Mouse (Mus musculus): ENCODE measurements at regions not wholly inside any gene's neighbourhood (a gene's known extent, or its start where the extent isn't known, plus 50 kb on each side); places are given as distances from the start of the nearest gene placed in this dataset.
A peak's percentile ranks its signal among the peaks of the same experiment; 100 is the strongest.

DNA sequence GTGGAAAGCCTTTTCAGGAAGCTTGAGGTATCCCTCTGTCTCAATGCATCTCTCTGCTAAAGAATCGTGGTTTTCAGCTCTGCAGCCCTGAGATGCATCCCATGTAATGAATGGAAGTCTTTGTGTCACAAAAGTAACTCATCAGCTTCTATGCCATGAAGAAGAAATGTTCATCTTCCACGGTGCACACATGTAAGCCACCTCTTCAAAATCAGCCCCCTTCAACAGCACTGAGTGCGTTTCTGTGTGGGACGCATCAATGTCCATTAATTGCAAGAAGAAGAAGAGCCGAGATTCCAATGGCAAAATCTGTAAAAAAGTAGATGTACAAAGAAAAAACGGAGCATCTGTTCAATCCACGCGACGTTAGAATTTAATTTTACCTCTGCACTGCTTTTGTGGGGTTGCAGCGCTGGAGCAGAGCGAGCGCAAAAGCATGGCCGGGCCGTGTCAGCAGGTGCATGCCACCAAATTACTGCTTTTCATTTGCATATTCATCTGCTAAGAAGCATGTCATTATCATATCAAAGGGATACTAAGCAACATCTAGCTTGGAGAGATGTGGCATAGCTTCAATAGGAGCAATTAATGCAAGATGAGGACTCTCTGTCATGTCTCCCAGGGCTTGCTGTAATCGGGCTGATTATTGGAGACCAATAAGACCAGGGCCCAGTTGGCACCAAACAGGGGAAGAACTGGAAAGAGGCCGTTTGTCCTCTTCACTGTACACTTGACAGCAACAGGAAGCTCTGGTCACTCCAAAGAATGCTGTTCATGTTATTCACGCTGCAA lies 185.0 kb upstream of the Sox2 start:
- DNase-seq: peak in 1 of 2 experiments; percentile 24

DNA sequence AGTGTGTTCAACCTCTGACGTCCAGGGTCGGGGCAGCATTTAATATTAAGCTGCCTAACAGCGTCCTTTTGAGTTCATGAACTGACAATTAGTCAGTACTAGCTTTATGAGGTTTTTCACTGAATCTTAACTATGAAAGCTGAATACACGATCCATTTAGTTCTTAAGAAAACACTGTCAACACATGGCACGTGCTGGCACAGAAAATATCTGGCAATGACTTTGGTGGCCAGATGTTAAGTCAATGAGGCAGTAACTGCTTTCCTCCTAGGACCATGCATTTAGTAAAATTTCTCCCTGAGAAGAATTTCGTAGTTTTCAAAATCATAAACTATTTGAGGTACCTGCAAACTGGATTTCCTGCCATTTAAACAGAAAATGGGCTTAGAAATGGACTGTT lies 191.4 kb upstream of the Sox2 start:
- DNase-seq: no peak

DNA sequence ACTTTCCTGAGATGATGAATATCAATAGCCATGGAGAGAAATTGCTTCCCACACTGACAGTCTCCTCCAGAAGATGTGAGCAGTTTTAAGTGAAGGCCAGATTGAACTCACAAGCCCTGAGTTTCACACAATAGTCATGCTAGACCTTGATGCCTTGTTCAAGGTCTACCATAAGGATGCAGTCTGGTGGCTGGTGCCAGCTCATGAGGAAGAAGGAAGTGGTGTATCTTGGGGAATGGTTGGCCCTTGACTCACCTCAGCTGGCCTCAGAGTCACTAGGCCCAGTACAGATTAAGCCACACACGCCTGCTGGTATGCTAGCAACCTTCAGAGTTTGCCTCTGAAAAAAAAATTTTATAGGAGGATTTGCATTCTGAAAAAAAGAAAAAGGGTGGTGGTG lies 192.4 kb upstream of the Sox2 start:
- no peak for DNase-seq

DNA sequence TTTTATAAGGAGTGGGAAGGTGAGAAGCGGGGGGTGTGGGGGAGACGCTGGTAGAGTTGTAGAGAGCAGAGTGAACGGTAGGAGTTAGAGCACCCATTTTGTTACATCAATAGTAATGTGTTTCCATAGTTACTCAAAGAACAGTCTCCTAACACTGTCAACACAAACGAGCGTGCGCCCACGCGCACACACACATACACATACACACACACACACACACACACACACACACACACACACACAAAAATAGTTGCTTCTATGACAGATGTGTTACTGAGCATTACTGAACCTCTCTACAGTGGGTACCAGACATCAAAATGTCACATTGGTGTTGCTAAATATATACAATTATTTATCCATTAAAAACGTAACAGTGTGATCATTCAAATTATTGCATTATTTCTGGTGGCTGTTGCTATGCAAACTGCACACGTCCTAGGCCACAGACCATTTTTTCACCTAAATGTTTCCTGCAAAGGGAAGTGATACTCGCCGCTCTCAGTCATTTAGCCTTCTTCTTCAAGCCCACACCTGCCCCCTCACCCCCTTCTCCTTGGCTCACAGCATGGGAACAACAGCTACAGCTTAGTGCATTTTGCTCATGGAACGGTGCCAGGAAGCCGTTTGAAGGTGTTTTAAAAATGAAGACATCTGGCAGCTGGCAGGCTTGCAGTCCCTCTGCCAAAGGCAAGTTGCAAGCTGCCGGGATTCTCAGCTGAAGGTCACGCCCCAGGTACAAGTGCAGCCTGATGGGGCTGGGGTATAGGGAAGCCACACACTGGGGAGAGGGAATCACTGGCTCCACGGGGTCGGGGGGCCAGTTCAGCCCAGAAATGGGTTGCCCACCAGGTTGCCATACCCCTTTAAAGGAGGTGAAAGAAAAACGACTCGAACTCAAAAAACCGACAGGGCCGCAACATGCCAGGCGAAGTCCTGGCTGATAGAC lies 193.4 kb upstream of the Sox2 start:
- DNase-seq: no peak

DNA sequence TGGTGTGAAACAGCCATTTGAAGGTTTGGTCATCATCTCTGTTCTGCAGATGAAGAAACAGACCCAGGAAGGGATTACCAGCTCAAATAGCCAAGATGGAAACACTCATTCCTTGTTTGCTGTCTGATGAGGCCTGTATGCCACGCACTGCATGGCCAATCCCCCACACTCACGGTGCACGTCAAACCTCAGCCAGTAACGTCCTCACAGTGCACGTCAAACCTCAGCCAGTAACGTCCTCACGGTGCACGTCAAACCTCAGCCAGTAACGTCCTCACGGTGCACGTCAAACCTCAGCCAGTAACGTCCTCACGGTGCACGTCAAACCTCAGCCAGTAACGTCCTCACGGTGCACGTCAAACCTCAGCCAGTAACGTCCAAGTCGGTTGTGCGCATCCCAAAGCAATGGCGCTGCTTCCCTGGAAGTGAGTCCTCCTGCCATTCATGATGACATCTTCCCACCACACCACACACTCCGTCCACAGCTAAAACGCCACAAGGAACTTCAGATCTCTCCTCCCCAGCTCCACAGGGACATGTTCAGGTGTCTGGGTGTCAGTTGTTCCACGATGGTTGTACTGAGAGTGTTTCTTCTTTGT lies 196.1 kb upstream of the Sox2 start:
- no peak for DNase-seq

DNA sequence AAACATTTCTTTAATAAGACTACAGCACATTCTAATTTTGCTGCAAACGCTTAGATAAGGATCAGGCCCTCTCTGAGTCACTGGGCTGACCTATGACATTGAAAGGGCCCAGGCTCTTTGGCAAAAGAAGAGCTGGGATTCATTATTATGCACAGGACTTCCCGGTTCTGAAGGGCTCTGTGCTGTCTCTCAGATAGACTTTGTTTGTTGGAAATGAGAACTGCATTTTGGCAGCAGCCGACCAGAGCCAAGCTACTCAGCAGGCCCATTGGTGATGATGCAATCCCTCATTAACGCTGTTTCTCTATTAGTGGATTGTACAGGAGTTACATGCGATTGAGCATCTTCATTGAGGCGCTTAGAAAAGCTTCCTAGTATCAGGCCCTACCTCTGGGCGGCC lies 204.9 kb upstream of the Sox2 start:
- no peak for DNase-seq

DNA sequence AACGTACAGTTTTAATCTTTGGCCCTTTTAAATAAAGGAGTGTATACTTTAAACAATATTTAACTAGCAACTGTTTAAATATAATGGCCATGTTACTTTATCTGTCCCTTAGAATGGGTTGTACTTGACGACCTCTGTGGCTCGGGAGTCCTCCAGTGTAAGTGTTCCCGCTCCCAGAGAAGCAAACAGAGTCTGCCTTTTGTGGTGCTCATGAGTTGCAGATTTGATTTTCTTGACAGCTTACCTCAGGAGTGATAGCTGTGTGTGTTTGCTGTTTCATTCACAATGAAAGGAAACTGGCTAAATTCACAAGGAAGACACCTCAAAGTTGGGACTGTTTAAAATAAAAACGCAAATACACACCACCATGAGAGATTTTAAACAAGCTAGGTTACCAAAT lies 205.4 kb upstream of the Sox2 start:
- no peak for DNase-seq

DNA sequence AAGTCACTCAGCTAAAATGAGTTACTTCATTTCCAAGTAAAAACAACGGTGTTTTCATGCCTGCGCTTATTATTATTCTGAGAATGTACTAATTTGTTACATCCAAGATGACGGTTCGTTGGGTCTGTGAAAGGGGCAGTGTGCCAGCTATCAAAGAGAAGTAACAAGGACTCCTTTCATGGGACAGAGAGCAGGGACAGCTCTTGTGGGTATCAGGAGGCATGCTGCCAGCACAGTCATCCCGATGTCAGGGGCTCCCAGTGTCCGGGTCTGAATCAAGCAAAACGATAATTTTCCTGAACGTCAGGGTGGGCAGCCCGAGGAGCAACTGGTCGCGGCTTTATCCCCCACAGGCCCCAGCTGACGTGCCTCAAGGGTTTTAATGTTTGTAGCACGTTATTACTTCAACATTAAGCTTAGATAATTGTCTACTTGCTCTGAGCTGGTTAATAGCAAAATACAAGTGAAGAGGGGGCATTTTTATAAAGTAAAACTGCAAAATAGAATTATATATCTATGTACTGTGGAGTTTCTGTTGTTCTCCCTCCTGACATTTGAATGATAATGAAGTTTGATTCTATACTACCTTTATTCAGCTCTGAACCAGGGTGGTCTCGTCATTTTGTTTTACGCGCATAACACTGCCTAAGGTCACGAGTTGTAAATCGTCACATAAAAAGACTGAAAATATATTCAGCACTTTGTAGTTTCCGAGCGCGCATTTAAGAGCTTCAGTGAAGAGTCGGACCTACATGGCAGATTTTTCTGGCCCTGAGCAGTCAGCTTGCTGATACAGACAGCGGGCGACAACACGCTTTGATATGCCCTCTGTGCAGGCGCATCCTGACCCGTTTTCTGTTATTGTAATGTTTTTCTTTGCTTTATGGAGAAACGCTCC lies 206.2 kb upstream of the Sox2 start:
- peak; percentile 17 to 33 for DNase-seq

DNA sequence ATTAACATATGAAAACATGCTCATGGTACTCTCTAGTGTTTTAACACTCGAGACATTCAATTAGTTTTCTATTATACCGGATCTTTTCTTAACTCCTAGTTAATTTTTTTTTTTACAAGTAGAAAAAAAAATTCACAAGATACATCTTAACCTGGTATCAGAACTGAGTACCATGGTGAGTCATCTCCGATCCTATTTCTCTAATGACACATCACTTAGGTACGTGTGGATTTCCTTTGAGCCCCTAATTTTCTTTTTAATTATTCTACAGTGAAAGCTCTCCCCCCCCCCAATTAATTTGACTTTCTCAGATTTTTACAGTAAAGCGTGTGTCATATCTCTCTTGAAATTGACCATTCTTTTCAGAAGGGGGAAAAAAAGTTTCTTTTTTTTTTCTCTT lies 206.9 kb upstream of the Sox2 start:
- DNase-seq: no peak

DNA sequence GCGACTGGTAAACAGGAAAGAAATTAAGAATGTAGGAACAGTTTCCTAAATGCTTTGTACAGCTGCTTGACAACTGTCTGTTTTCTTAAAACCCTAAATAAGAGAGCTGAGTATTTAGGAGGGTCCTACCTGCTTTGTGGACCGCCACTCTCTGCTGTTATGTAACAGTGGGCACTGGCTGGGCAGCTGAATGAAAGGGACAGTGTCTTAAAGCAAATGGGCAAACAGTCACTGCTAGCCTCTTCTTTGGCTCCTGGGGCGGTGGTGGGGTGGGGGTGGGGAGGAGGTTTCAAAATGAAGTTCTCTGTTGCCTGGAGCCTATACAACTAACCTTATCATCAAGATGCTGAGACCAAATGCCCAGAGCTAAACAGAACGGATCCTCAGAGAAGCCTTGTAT lies 208.4 kb upstream of the Sox2 start:
- no peak for DNase-seq

DNA sequence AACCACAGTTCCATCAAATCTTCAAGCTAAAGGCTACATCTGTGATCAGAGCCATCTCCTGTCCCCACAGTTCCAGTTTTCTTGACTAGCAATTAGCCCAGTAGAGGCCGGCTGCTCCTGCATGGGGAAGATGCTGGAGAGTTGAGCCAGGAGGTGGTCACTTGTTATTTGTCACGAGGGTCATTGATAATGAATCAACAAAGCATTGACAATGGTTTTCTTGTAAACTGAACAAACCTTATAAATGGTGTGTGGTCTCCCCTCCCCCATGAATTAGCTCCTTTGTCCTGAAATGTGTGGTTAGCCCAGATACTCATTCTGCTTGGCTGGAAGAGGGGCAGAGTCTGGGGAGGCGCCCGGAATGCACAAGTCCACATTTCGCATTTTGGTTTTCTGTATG lies 208.9 kb upstream of the Sox2 start:
- no peak for DNase-seq

DNA sequence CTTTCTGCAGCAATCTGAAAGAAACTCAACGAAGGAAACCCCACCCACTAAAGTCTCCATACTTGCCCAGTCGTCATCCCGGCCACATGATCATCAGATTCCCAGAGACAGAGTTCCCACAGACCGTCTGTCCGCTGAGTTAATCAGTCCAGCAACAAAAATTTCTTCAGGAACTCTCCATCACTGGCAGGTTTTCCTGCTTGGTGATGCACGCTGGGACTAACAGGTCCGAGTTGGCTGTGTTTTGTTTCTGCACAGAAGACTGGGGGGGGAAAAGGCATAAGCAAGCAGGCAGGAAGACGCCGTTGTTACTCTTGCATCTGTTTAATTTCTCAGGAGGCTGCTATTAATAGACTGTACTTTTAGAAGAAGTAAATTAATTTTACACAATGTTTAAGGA lies 215.3 kb upstream of the Sox2 start:
- no peak for DNase-seq

DNA sequence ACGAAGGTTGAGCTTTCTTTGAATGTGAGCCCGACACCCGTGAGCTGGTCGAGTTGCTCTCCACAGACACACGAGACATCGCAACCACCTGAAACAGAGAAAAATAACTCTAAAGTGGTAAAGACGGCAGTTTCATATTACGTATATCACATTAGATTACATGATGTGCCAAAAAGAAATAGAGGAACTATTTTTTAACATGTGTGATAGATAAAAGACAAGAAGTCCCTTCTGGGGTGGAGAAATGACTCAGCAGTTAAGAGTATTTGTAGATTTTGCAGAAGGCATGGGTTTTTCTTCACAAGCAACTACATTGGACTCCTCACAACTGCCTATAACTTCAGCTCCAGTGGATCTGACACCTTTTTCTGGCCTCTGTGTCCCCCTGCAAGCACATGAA lies 222.2 kb upstream of the Sox2 start:
- no peak for DNase-seq

DNA sequence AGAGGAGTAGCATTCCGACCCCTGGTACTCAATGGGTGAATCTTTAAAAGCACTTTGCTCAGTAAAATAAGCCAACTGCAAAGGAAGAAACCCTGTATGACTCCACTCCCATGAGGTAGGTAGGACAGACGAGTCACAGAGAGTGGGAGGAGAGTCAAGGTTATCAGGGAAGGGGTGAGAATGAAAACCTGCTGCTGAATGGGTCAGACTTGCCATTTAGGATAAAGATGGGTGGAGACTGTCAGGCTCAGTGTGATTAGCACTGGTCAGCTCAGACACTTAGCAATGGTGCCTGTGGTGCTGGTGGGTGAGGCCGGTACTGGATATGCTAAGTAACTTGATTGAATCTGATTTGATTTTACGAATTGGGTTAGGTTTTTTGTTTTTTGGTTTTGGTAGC lies 222.7 kb upstream of the Sox2 start:
- no peak for DNase-seq

DNA sequence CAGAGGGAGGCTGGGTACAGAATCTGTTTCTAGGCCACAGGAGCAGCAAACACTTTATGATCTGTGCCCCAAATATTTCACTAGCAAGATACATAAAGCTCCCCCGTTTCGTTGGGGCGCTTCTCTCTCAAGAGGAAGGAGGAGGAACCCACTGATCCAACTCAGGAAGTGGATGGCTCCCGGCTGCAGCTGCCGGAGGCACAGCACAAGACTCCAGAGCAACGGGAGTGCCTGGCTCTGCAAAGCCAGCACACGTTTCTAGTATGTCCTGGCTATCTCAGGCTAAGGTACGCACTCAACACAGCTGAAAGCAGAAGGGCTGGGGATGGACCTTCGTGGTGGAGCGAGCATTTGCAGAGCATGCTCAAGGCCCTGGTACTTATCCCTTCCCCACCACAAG lies 223.2 kb upstream of the Sox2 start:
- no peak for DNase-seq

DNA sequence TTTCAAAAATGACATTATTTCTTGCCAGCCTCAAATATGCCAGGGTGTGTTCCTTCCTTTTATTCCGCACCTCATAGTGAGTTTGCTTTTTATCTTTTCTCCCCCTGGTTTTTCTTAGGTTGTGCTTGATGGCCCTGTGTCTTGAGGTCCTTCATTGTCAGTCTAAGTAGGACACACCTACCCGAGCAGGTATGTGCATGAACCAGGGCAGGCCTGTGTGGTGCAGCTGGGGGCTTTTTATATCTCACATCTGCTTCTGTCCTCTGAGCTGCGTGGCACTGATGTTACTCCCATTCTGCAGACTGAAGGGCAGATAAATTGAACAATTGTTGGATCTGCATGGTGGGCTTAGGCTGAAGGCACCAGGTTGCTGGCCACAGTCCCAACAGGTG lies 238.3 kb upstream of the Sox2 start:
- no peak for DNase-seq

DNA sequence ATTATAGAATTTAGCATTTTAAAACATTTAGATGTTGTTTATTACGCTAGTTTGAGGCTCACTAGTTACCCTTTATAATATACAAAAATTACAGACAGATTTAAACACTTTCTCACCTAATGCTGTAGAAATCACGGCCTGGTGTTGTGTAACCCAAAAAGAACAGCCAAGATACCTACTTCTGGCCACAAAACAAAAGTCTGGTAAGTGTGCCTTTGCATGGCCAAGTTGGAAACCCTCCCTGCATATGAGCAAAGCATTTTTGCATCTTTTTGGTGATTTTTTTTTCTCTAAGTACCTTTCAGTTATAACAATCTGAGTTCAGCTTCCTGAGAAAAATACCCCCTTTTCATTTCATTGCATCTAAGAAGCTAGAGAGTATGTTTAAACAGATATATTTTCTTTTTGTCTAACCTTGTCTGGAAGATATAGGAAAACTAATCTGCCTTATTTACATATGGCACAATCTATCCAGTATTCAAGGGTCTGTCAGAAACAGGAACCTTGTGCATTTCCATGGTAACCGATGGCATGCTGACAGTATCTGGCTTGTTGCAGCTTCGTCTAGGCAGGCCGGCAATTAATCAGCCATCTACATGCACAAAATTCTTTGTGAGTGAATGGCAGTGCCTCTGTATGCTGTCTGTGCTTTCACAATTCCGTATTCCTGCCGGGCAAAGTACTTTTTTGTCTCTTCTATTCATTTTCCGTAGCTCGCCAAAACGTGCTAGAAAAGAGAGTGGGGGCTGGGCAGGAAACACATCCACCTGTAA lies 238.9 kb upstream of the Sox2 start:
- no peak for DNase-seq

DNA sequence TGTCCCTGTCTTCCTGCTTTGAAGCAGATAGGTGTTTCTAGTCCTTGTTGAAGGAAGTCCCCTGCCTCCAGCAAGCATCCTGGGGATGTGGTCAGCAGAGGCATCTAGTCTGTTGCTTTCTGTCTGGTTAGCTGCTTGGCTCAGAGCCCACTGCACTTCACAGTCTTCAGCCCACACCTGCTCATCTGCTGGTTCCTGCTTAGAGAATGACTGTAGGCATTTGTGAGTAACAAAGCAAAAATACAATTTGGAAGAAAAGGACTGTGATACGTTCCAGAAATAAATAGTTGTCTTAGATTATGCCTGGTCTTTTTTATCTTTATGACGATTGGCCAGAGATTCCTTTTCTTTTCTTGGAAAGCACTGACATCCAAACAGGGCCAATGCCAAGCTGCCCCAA lies 246.6 kb upstream of the Sox2 start:
- no peak for DNase-seq

DNA sequence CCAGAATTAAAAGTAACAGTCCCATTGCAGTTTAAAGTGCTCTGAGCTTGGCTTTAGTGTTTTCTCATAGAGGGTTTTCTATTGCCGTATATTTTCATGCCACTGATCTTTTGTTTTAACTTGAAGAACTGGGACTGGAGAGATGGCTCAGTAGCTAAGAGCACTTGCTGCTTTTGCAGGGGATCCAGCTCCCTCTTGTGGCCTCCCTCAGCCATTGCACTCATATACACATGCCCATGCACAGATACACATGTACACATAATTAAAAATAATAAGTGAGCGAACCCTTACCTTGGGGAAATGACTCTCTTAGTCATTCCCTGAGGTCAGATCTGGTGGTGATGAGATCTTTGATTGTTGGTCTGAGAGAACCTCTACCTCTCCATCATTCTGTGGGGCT lies 258.9 kb upstream of the Sox2 start:
- DNase-seq: no peak

DNA sequence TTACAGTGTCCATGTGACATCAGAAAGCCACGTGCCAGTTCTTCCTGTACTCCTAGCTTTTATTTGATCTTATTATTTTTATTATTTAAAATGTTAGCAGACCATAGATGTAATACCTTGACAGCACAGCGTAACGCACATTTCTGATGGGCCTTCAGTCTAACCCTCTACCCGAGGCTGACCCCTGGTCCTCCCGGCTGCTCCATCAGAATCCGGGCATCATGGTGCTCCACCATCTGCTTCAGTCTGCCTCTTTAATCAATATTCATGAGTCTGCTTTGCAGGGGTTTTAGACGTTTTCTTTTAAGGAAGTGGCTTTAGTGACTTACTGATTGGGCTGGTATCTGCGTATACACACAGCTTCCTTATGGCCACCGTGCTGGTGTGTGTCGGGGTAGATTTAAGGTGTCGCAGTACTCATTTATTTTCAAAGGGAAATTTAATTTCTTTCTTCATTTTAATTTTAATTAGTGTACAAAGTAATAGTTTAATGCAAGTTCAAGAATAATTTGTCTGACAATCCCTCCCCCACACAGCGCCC lies 265.2 kb upstream of the Sox2 start:
- DNase-seq: no peak

DNA sequence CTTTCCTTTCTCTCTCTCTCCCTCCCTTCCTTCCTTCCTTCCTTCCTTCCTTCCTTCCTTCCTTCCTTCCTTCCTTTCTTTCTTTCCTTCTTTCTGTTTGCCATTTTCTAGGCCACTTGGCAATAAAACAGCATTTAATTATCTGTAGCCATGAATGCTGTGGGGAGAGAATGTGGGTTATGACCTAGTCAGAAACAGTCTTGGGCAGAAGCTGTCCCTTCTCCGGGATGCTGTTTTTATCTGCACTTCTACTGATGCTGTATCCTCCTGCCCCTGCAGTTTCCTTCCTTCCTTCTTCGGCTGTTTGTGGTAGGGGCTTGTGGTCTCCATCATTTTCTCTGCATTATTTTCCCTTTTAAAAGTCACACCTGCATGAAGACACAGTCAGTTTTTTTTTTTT lies 272.3 kb upstream of the Sox2 start:
- no peak for DNase-seq

DNA sequence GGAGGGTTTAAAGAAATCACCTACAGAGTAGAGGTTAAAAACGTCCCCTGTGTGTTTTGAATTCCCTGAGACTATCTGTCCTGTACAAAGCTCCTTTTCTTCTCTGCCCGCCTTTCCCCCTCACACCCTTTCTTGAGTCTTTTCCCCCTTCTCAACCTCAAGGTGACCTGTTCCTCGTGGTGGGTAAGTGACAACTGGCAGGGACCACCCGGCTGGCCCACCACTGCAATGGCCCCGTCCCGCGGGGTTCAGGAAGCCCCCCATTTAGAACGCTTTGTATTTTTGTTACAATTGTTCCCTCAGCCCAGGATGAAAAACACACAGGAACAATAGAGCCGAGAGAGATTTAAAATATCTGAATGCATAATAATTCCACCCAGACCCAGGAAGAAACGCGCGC lies 272.9 kb upstream of the Sox2 start:
- DNase-seq: no peak
